Mouse (Mus musculus): ENCODE measurements around the gene B4galt2.
A peak's percentile ranks its signal among the peaks of the same experiment; 100 is the strongest.

DNA sequence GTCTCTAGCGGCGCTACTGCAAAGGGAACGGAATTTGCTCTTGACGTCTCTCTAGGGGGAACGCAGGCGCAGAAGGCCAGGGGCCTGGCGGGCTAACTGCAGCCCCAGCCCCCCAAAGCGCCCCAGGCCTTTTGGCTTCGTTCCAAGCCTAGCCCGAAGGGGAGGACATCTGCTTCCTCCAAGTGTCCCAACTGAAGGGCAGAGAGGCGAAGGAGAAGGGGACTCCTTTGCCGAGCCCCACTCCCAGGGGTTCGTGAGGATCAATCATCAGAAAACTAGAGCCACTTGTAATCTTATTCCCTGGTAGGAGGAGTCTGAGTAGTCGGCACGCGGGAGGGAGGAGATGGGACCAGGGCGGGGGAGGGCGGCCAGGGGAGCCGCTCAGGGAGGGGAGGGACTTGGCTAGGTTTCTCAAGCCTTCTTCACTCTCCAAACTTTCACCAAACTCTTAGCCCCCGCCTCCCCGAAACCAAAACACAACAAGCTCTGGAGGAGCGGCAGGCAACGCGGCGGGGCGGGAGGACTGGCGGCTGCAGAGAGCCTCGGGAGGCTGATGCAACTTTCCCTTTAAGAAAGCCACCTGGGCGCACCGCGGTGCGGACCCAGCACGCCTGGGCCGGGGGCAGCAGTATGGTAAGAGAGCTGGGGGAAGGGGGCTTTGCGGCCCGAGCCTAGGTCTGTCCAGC is 48.3 kb downstream of the B4galt2 start:
- TF ChIP-seq MXI1 (IDR thresholded peaks at IDR 0.05; ENCODE audit: low read depth, low read length) (peak; percentile 78; the same call in 1 of the 2 replicates), E2F4 (IDR thresholded peaks at IDR 0.05; ENCODE audit: borderline replicate concordance, low read depth, low read length) (no peak), ZKSCAN1 (IDR thresholded peaks at IDR 0.05; ENCODE audit: low read depth, low read length) (no peak), GABPA (IDR thresholded peaks at IDR 0.05; ENCODE audit: low read depth, low read length) (no peak), POLR2A (IDR thresholded peaks at IDR 0.05; ENCODE audit: control insufficient read depth in 1 of 2, insufficient read depth in 1 of 2, low read depth in 1 of 2, low read length in 2 of 2, poor library complexity in 1 of 2) (peak in 1 of 2 experiments; percentile 41; a peak in 2 of 4 replicates), POLR2AphosphoS2 (IDR thresholded peaks at IDR 0.05; ENCODE audit: low read length) (0 out of 2 replicates have a peak, but pooled peaks have one; percentile 26), CTCF (IDR thresholded peaks at IDR 0.05 in 2 of 3, conservative IDR thresholded peaks at IDR 0.05 in 1 of 3; ENCODE audit: control insufficient read depth in 1 of 3, insufficient read depth in 1 of 3, low read depth in 2 of 3, low read length in 3 of 3, poor library complexity in 1 of 3, severe bottlenecking in 1 of 3) (no peak), MAX (IDR thresholded peaks at IDR 0.05; ENCODE audit: low read length) (no peak)
